Mouse (Mus musculus): ENCODE data around the gene Tbc1d14. TPM values are rescaled to one million over a fixed set of nuclear protein-coding genes. Genes with fewer than 3 reads are reported as not detected.
A peak's percentile ranks its signal among the peaks of the same experiment; 100 is the strongest.

Gene Tbc1d14
- total RNA-seq, 2 experiments from 2014 or later, result 8.5 to 23.7 TPM

DNA sequence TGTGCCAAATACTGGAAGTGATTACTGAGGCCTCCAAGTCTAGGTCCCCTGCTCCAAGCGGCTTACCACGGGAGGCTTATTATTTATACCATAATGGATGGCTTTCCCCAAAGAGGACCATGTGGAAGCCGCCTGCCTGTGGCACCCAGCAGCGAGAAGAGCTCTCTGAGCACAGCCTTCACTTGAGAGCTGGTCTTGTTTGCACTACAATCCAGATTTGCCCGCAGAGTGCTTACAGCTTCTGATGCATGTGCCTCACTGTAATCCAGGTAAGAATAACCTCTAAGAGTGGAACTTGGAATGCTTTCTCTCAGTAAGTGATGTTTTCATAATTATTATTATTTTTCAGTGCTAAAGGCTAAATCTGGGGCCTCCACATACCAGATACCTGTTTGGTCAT, 34.0 kb downstream of the Tbc1d14 start:
- ATAC-seq (replicated peaks; ENCODE audit: low FRiP score, low TSS enrichment, poor library complexity, severe bottlenecking), result no peak

DNA sequence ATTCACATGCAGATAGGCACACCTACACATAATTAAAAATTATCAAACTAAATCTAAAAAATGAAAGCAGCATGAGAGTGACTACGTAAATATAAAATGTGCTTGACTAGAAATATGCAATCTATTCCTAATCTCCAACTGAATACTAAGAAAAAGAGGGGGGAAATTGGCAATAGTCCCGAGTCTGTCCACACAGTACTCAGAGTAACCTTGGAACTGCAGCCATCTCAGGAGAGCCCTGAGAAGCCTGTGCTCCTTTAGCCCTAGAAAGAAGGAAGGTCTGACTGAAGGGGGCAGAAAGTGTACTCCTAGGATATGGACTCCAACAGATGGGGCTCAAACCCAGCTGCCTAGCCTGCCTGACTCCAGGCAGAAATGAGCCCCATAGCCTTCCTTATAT, 34.5 kb downstream of the Tbc1d14 start:
- no peak for ATAC-seq (replicated peaks; ENCODE audit: low FRiP score, low TSS enrichment, poor library complexity, severe bottlenecking)

GRCm38 (mm10) chr5:36557584-36558308, 35.3 kb downstream of the Tbc1d14 start:
- 0 out of 2 replicates have a peak, but pooled peaks have one; percentile 12 for ATAC-seq (replicated peaks; ENCODE audit: low FRiP score, low TSS enrichment, poor library complexity, severe bottlenecking)

GRCm38 (mm10) chr5:36556906-36557305, 36.2 kb downstream of the Tbc1d14 start:
- ATAC-seq (replicated peaks; ENCODE audit: low FRiP score, low TSS enrichment, poor library complexity, severe bottlenecking), result no peak

DNA sequence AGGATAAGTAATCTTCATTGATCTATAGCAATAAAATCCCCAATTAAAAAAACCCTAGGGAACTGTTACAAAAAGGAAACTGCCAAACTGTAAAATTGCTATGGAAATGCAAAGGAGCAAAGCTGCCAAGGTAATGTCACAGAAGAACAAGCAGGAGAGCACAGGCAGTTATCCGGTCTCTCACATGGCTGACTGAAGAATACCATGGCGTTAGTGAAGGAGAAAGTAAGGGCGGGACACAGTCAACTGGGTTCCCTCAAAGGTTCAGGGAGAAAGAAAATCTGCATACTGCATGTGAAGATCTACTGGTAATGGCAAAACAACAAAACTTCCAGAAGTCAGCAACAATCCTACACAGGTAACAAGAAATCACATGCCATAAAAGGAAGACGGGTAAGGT, 36.8 kb downstream of the Tbc1d14 start:
- ATAC-seq (replicated peaks; ENCODE audit: low FRiP score, low TSS enrichment, poor library complexity, severe bottlenecking), result no peak

DNA sequence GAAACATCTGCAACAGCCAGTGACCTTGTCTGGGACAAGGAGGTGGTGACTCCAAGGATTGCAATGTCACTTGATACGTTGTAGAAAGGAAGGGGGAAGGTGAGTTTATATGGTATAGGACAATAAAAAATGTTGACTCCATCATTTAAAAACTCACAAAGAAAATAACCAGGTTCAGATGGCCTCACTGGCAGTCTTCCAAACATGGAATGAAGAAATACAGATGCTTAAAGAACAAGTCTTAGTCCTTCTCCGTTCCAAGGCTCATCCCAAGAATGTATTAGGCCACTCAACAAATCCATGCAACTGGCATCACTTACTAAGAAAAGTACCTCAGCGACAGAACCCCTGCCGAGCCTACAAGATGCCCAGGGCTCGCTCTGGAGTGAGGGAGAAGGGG, 38.6 kb downstream of the Tbc1d14 start:
- ATAC-seq (replicated peaks; ENCODE audit: low FRiP score, low TSS enrichment, poor library complexity, severe bottlenecking), result no peak

GRCm38 (mm10) chr5:36553886-36554285, 39.2 kb downstream of the Tbc1d14 start:
- no peak for ATAC-seq (replicated peaks; ENCODE audit: low FRiP score, low TSS enrichment, poor library complexity, severe bottlenecking)

GRCm38 (mm10) chr5:36553056-36553606, 39.9 kb downstream of the Tbc1d14 start:
- ATAC-seq (replicated peaks; ENCODE audit: low FRiP score, low TSS enrichment, poor library complexity, severe bottlenecking), result no peak

DNA sequence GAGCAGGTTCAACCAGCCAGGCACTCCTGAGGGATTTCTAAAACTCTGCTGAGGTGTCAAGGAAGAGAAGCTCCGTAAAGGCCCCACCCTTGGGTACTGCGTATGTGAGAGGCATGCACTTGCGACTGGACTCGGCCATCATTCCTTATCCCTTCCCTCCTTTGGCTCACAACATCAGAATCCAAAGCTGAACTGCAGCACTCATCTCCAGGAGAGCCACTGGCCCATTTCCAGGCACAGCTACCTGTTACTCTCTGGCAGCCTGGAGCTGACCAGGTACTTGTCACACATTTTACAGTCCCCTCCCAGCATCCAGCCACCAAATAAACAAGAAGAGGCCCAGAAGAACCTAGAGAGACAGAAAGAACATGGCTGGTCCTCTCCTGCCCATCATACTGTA, 40.7 kb downstream of the Tbc1d14 start:
- ATAC-seq (replicated peaks; ENCODE audit: low FRiP score, low TSS enrichment, poor library complexity, severe bottlenecking), result no peak

DNA sequence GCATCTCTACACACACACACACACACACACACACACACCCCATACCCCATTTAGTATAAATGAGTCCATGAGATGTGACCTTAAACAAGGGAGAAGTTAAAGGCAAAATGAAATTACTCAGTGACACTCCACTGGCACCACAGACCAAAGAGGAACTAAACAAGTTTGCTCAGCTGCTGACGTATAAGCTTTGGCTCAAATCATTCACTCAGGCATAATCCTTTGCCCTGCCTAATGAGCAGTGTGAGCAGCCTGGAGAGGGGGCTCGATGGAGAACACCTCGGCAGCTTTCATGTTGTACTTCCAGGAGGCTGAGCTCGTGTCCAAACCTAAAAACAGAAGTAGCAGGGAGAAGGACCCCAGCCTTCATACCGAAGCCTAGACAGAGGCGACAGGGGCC, 43.8 kb downstream of the Tbc1d14 start:
- ATAC-seq (replicated peaks; ENCODE audit: low FRiP score, low TSS enrichment, poor library complexity, severe bottlenecking), result no peak

DNA sequence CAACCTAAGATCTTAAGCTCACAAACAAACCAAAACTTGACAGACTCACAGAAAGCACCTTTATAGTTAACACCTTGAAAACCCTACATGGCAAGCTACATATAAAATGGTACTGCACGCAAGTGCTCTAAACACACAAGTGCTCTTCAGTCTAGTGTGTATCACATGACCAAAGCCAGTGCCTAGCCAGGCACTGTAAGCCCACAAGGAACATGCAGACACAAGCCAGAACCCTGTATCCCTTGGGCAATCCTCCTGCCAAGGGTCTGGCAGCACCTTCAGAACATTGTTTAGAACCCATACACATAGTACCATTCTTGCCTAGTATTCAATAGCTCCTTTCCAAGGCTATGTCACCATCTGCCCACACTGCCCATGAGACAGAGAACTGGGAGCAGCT, 48.3 kb downstream of the Tbc1d14 start:
- ATAC-seq (replicated peaks; ENCODE audit: low FRiP score, low TSS enrichment, poor library complexity, severe bottlenecking), result no peak

GRCm38 (mm10) chr5:36540928-36541327, 52.1 kb downstream of the Tbc1d14 start:
- no peak for ATAC-seq (replicated peaks; ENCODE audit: low FRiP score, low TSS enrichment, poor library complexity, severe bottlenecking)

DNA sequence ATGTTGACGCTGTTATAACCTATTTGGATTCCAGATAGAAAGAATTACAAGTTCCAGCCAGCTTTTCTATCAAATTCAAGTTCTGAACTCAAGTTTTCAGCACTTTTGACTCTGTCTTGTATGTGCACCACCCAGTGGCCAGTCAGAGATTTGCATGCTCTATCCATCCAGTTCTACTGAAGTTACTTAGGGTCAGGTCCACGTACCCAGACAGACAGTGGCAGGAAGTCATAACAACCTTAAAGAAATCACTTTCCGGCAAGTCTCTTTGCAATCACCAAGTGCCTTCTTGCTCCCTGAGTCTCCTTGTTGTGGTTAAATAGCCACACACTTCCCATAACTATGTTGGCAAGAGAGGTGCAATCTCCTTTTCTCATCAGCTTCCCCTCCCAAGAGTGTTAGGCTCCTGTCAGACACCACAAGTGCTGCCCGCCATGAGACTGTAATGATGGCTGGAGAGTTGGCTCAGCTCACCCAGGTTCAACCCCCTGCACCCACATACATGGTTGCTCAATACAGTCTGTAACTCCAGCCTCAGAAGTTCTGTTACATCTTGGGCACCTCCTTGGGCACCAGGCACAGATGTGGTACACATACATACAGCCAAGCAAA, 54.4 kb downstream of the Tbc1d14 start:
- peak; percentile 85 for ATAC-seq (replicated peaks; ENCODE audit: low FRiP score, low TSS enrichment, poor library complexity, severe bottlenecking)

DNA sequence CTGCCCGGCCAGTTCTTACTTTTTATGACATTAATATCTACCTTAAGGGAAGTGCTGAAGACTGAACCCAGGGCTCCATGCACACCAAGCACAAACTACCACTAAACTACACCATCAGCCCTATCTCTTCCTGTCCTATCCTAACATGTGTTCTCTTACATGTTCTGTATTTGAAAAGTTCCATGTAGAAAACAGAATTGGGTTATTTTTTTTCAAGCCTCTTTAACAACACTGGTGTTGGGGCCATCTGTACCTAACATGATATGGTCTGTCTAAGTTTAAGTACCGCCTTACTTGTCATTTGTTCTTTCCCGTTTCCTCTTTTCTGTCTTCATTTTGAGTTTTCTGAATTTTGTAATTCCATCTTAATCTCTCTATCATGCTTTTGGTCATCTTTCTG, 56.7 kb downstream of the Tbc1d14 start:
- ATAC-seq (replicated peaks; ENCODE audit: low FRiP score, low TSS enrichment, poor library complexity, severe bottlenecking), result no peak

DNA sequence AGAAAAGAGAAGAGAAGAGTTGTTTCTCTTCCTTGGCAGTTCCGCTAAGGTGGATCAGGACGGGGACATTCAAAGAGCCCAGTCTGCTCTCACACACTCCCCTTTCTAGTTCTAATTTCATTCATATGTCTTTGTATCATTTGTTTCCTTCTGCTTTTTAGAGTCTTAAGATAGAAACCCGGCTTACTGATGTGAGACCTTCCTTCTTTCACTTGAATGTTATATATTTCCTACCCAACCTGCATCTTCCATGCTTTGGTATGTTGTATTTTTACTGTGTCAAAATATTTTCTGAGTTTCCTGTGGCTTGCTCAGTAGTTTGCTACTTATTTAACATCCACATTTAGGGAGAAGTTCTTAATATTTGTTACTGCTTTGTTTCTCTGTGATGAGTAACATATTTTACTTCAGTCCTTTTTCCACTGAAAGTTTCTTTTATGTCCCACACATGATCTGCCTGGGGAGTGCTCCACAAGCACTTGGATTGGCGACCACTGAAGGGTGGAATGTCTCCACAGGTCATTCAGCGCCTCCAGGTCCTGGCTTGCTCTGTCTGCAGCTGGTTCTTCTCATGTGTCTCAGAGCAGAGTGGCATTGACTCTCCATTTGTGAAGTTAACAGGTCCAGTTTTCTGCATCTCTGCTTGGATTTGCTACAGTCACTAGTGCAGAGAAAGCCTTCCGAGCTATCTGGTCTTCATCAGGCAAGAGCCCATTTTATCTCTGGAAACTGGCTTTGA, 57.5 kb downstream of the Tbc1d14 start:
- no peak for ATAC-seq (replicated peaks; ENCODE audit: low FRiP score, low TSS enrichment, poor library complexity, severe bottlenecking)

DNA sequence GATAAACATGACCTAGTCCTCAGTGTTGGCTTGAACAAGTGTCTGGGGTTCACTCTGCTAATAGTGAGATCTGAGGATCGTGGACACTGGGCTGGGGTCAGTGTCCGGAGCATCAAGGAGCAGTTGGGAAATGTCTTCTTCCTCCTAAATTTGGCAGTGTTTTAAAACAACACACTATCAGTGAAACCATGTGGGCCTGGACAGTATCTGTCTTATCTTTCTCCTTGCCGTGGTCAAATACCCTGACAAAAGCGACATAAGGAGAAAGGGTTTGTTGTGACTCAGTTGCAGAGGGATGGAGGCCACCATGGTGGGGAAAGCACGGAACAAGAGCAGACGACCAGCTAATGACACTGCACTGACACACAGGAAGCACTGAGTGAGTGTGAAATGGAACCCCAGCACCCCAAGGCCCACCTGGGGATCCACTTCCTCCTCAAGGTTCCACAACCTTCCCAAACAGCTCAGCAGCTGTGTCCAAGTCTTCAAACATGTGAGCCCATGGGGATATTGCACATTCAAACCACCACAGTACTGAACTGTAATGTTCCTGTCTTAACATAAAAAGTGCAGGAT, 58.5 kb downstream of the Tbc1d14 start:
- ATAC-seq (replicated peaks; ENCODE audit: low FRiP score, low TSS enrichment, poor library complexity, severe bottlenecking), result no peak

GRCm38 (mm10) chr5:36530129-36530751, 62.8 kb downstream of the Tbc1d14 start:
- peak; percentile 90 for ATAC-seq (replicated peaks; ENCODE audit: low FRiP score, low TSS enrichment, poor library complexity, severe bottlenecking)

GRCm38 (mm10) chr5:36529698-36530097, 63.4 kb downstream of the Tbc1d14 start:
- no peak for ATAC-seq (replicated peaks; ENCODE audit: low FRiP score, low TSS enrichment, poor library complexity, severe bottlenecking)

DNA sequence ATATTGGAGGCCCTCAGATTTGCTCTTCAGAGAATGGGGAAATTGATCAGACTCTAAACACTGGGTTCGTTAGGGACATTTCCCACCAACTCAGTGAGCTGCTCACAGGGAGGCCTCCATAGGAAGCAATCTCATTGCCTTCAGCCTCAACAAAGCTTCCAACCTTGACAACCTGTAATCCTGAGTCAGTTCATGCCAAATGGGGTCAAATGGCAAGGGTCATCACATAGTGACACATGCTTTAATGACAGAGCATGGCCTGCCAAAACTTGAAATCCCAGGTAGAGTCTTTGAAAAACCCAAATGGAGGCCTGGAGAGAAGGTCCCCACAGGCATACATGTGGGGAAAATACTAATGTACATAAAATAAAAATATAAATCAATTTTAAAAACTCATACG, 66.2 kb downstream of the Tbc1d14 start:
- ATAC-seq (replicated peaks; ENCODE audit: low FRiP score, low TSS enrichment, poor library complexity, severe bottlenecking), result no peak

DNA sequence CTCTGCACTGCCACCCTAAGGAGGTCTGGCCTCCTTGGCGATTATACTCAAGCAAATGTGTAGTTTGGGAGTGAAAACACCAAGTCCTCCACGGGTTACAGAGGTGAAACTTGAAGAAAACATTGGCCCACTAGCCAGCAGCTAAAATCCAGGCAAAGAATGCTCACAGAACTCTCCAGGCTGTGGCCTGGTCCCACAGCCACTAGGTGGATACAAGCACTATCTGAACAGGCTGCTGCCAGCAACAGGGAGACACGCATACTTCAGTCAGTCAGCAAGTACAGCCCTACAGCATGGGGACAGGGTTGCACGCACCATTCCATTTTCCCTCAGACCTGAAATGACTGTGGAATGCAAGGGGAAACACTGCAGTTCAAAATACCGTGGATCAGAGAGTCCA, 66.8 kb downstream of the Tbc1d14 start:
- ATAC-seq (replicated peaks; ENCODE audit: low FRiP score, low TSS enrichment, poor library complexity, severe bottlenecking), result no peak
